Mouse (Mus musculus) forebrain, embryonic 16.5 days (tissue): Measurements from ENCODE around the gene Ggt6. TPM values are rescaled to one million over a fixed set of nuclear protein-coding genes. Genes with fewer than 3 reads are reported as not detected.

Experiments used
- ATAC-seq: fragments of 200-750 bp; cut with Nextera tagmentation; 2 replicates; pipeline ENCODE4 v1.8.0; 2017; ENCODE audit warnings: mild to moderate bottlenecking, moderate library complexity
- H3K27ac ChIP-seq: fragments of 300-500 bp; sonication (generic); 2 replicates; pipeline ENCODE4 v1.5.1; 2014; ENCODE audit warnings: low read length, control low read depth
- H3K27me3 ChIP-seq: fragments of 300-500 bp; sonication (generic); replicated peaks from 2 replicates; pipeline ENCODE4 v1.6.1; 2014; ENCODE audit warnings: low read length; ENCODE audit not compliant: control insufficient read depth, insufficient read depth
- H3K36me3 ChIP-seq: fragments of 300-500 bp; sonication (generic); 2 replicates; pipeline ENCODE4 v1.6.1; 2014; ENCODE audit not compliant: control insufficient read depth, insufficient read depth
- H3K4me1 ChIP-seq: fragments of 300-500 bp; sonication (generic); replicated peaks from 2 replicates; pipeline ENCODE4 v1.6.1; 2014; ENCODE audit warnings: low read length; ENCODE audit not compliant: control insufficient read depth, insufficient read depth
- H3K4me2 ChIP-seq: fragments of 300-500 bp; sonication (generic); 2 replicates; pipeline ENCODE4 v1.6.1; 2014; ENCODE audit warnings: mild to moderate bottlenecking, low read length, control low read depth
- H3K4me3 ChIP-seq: fragments of 300-500 bp; sonication (generic); replicated peaks from 2 replicates; pipeline ENCODE4 v1.5.1; 2014; ENCODE audit warnings: mild to moderate bottlenecking, low read length, control low read depth
- H3K9ac ChIP-seq: fragments of 300-500 bp; sonication (generic); replicated peaks from 2 replicates; pipeline ENCODE4 v1.6.1; 2014; ENCODE audit warnings: low read depth, low read length, control low read depth
- H3K9me3 ChIP-seq: fragments of 300-500 bp; sonication (generic); 2 replicates; pipeline ENCODE4 v1.6.1; 2016; ENCODE audit warnings: low read length; ENCODE audit not compliant: control insufficient read depth
- WGBS: fragments of 180-500 bp; shearing (Covaris S2); extraction: QIAGEN DNeasy Blood & Tissue Kit; methylation state at CpG from one replicate; pipeline ENCODE4 v1.1.7; 2014; 5-methylcytosine and 5-hydroxymethylcytosine counted together
- polyA plus RNA-seq: library from polyadenylated mRNA; unstranded; fragments of >200 nt; fragmentation: Nextera tagmentation; extraction: Ambion mirVana; gene quantifications from 2 replicates; pipeline ENCODE4 v1.2.1, GENCODE M21; 2015

The Ggt6 gene
- polyA plus RNA-seq, 1 experiment from 2014 or later = not detected

DNA sequence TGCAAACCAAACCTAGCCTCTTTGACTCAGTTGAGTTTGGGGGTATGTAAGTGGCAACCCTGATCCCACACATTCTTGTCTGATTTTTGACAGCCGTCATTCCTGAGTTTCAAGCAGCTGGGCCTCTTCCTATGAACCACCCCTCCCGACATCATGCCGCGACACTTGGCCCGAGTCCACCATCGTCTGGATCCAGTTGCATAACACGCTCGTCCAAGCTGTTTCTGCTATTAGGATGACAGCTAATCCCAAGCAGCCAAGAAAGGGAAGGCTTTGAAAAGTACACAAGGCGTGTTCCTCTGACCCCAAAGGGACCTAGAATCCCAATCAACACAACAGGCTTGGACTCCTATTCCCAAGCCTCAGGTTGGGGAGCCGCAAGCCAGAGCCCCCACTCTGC, 38.3 kb upstream of the Ggt6 start:
- H3K27ac ChIP-seq = no peak overlapping the region

DNA sequence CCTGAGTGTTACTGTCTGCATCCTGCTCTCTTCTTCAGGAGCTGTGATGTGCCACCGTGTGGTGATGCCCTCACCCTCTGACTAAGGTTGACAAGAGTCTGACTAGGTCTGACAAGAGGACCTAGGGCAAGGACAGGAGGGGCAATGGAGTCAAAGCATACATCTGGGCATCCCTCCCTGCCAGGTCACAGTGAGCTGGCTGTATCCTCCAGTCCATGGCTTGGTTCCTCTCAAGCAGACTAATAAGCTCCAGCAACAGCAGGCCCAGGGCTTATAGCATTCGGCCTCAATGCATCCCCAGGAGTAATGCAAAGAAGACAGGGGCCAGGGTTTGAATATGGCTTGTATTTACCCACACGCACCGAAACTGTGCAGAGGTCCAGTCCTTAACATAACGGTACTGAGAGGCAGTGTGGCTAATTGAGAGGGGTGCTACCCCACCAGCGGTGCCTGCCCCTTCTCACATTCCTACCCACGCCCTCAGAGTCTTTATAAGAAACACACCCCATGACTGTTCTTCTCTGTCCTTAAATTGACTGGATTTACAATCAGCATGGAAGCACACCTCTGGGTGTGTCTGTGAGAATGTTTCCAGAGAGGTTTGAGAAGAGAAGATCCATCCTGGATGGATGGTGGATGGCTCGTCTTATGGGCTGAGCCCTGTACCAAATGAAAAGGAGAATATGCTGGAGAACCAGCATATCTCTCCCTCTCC, 37.4 kb upstream of the Ggt6 start:
- Histone ChIP-seq H3K4me3 (no peak overlapping the region), H3K9ac (no peak overlapping the region), H3K27me3 (no peaks in the 10 kb centered on the region), H3K9me3 (no peaks in the 10 kb centered on the region), H3K4me1 (peaks cover 5% of the 10 kb centered on the region; the same call in 1 of the 2 replicates), H3K36me3 (no peaks in the 10 kb centered on the region), H3K4me2 (no peak overlapping the region), H3K27ac (no peak overlapping the region)
- 83% methylated on average over 8 of the region's 8 CpGs for WGBS
- no peak for ATAC-seq

More for the DNA sequence above, 38.3 kb upstream of the Ggt6 start:
- H3K36me3 ChIP-seq = no peaks in the 10 kb centered on the region
- H3K4me2 ChIP-seq = no peak overlapping the region
- H3K9me3 ChIP-seq = no peaks in the 10 kb centered on the region
- no peaks in the 10 kb centered on the region for H3K27me3 ChIP-seq
- no peak overlapping the region for H3K9ac ChIP-seq
- no peak for ATAC-seq
- WGBS = 64% methylated on average over 10 of the region's 10 CpGs
- H3K4me1 ChIP-seq = peaks cover 5% of the 10 kb centered on the region; the same call in 1 of the 2 replicates
- no peak overlapping the region for H3K4me3 ChIP-seq

DNA sequence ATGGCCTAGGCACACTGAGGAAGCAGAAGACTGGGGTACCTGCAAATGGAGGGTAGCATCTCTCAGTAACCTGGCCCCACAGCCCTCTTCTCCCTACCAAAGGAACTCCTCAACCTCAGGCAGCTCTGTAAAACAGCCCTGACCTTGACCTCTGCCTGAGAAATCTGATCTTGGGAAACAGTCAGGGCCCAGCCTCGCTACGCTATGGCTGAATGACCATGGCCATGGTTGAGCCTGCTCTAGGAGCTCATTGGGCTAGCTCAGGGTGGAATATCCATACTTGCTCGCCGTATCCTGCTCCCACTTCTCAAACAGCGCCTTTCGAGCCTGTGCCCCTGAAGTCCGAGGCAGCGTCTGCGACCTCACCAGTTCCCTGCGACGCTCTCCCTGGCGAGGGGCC, 34.3 kb upstream of the Ggt6 start:
- 92% methylated on average over 12 of the region's 12 CpGs for WGBS
- no peaks in the 10 kb centered on the region for H3K9me3 ChIP-seq
- ATAC-seq = no peak
- H3K4me1 ChIP-seq = 0 out of 2 replicates have a peak, but pooled peaks cover 2% of the 10 kb centered on the region
- no peak overlapping the region for H3K27ac ChIP-seq
- H3K4me2 ChIP-seq = no peak overlapping the region
- no peaks in the 10 kb centered on the region for H3K27me3 ChIP-seq
- H3K9ac ChIP-seq = no peak overlapping the region
- no peaks in the 10 kb centered on the region for H3K36me3 ChIP-seq
- no peak overlapping the region for H3K4me3 ChIP-seq

DNA sequence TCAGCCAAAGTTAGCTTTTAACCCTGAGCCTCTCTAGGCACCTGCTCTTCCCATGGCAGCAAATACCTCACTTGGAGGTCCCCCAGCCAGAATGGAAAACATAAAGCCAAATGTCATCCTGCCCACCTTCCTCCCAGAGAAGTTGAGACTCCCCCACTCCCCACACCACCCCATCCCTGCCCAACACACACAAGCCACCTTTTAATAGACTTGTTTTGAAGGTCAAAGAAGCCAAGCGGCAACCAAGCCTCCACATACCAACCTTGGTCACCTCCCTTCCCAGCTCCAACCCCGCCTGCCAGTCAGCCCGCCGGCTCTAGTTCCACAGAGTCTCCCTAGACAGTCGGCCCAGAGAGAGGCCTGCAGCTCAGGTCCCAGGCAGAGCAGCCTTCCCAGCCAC, 33.3 kb upstream of the Ggt6 start:
- Histone ChIP-seq H3K4me3 (no peak overlapping the region), H3K4me2 (no peak overlapping the region), H3K36me3 (no peaks in the 10 kb centered on the region), H3K9me3 (no peaks in the 10 kb centered on the region), H3K4me1 (0 out of 2 replicates have a peak, but pooled peaks cover 2% of the 10 kb centered on the region), H3K27me3 (no peaks in the 10 kb centered on the region), H3K9ac (no peak overlapping the region), H3K27ac (no peak overlapping the region)
- WGBS = 83% methylated on average over 5 of the region's 5 CpGs
- no peak for ATAC-seq

DNA sequence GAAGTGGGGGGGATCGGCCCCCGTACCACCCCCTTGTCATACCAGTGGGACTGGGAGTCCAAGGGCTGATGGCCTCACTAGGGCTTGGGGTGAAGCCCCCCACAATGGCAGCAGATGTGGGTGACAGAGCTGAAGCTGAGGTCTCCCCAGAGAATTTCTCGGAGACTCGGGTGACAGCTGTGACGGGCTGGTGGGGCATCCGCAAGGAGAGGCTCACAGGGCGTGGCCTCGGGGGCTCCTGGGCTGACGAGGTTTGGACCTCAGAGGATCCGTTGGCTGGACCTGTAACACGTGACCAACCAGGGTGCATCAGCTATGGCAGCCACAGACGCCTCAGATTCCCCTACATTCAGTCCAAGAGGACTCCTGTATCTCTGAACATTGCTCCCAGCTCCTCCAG, 32.4 kb upstream of the Ggt6 start:
- Histone ChIP-seq H3K4me3 (no peak overlapping the region), H3K9me3 (no peaks in the 10 kb centered on the region), H3K4me2 (no peak overlapping the region), H3K27ac (no peak overlapping the region), H3K27me3 (no peaks in the 10 kb centered on the region), H3K36me3 (no peaks in the 10 kb centered on the region), H3K4me1 (no peaks in the 10 kb centered on the region), H3K9ac (no peak overlapping the region)
- 85% methylated on average over 12 of the region's 12 CpGs for WGBS
- no peak for ATAC-seq

DNA sequence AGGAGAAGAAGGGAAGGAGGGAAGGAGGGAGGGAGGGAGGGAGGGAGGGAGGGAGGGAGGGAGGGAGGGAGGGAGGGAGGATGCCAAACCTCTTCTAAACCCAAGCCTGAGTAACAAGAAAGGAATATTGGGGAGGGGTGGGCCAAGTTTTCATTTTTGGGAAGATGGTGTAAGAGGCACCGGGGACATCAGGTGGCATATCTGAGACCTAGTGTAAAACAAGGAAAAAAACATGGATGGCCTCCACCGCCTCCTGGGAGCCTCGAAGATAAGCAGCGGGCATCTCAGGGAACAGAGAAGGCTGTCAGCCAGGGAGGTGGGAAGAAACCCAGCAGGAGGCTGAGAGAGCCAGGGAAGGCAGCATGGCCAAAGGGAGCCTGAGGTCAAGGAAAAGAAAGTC, 29.8 kb upstream of the Ggt6 start:
- H3K9ac ChIP-seq = no peak overlapping the region
- no peaks in the 10 kb centered on the region for H3K27me3 ChIP-seq
- no peaks in the 10 kb centered on the region for H3K9me3 ChIP-seq
- ATAC-seq = no peak
- WGBS = 64% methylated on average over 4 of the region's 4 CpGs
- no peak overlapping the region for H3K4me2 ChIP-seq
- no peak overlapping the region for H3K4me3 ChIP-seq
- H3K27ac ChIP-seq = no peak overlapping the region
- H3K4me1 ChIP-seq = peaks cover 1% of the 10 kb centered on the region
- H3K36me3 ChIP-seq = no peaks in the 10 kb centered on the region

DNA sequence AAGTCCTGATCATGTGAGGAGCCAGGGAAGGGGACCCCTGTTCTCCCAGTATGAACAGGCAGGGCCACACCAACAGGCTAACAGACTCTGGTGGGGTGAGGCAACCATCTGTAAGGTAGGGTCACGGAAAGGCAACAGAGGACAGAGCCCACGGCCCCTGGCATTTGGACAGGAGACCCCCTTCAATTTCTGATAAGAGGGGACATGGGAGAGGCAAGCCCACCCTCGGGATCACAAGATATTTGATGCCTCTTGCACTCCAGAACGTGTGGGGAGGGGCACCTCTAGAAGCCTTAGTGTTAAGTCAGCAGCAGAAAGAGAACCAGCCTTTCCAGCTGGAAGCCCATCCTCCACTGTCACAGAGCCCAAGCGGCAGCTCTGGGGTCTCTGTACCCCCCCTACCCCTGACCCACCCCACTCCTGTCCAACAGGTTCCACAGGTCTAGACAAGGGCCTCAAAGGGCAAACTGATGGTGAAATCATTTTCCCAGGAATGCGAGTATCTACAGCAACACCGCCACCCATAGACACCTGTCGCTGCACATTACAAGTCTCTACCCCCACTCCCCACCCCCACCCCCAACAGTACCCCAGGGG, 29.1 kb upstream of the Ggt6 start:
- H3K9ac ChIP-seq = no peak overlapping the region
- H3K4me3 ChIP-seq = no peak overlapping the region
- H3K4me2 ChIP-seq = no peak overlapping the region
- H3K36me3 ChIP-seq = no peaks in the 10 kb centered on the region
- no peaks in the 10 kb centered on the region for H3K27me3 ChIP-seq
- no peaks in the 10 kb centered on the region for H3K9me3 ChIP-seq
- 62% methylated on average over 8 of the region's 8 CpGs for WGBS
- H3K27ac ChIP-seq = no peak overlapping the region
- H3K4me1 ChIP-seq = peaks cover 8% of the 10 kb centered on the region
- ATAC-seq = no peak

DNA sequence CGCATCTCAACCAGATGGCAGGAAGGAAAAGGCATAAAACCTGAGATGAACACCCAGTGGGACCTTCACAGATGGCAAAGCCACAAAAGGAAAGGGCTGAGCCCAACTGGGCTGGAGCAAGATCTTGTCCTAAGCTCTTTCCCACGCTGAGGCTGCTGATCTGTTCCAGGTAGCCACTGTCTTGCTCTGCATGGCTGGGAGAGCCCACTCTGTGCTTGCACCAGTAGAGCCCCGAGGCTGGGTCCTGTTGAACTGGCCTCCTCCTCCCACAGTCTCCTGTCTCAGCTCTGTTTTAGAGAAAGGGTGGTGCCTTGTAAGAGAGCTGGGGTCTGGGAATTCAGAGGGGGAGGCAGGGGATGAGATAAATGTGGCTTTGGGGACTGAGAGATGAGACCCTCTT, 28.2 kb upstream of the Ggt6 start:
- 14% methylated on average over 3 of the region's 3 CpGs for WGBS
- Histone ChIP-seq H3K36me3 (no peaks in the 10 kb centered on the region), H3K27ac (no peak overlapping the region), H3K9ac (no peak overlapping the region), H3K4me1 (peaks cover 14% of the 10 kb centered on the region), H3K4me2 (no peak overlapping the region), H3K27me3 (0 out of 2 replicates have a peak, but pooled peaks cover 2% of the 10 kb centered on the region), H3K4me3 (no peak overlapping the region), H3K9me3 (no peaks in the 10 kb centered on the region)
- no peak for ATAC-seq

DNA sequence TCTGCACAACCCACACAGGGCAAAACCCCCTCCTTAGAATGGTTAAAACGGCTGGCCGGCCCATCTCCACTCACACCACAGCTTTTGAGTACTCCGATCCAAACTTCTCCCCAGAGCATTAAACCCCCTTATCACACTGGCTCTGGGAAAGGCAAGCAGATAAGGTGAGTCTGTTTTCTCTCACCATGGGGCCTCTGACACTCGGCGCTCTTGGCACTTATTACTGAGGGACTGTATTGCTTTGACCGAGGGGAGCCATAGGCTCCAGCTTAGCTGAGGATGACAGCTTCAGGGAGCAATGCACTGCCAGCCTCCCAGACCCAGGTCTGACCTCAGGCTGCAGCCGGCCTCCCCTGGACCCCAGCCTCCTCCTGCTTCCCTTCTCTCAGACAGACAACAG, 27.8 kb upstream of the Ggt6 start:
- Histone ChIP-seq H3K4me1 (peaks cover 14% of the 10 kb centered on the region), H3K9ac (no peak overlapping the region), H3K27ac (no peak overlapping the region), H3K4me3 (no peak overlapping the region), H3K4me2 (no peak overlapping the region), H3K27me3 (0 out of 2 replicates have a peak, but pooled peaks cover 2% of the 10 kb centered on the region), H3K36me3 (no peaks in the 10 kb centered on the region), H3K9me3 (no peaks in the 10 kb centered on the region)
- ATAC-seq = no peak
- WGBS = 21% methylated on average over 7 of the region's 7 CpGs
